Mouse (Mus musculus): Measurements from ENCODE around the gene Gm16181.
"Not testable (repeated sequence)": the region's sequence is repeated elsewhere in the genome, so short reads cannot be mapped to it uniquely, and the experiment has no call there.

Gm16181 gene

DNA sequence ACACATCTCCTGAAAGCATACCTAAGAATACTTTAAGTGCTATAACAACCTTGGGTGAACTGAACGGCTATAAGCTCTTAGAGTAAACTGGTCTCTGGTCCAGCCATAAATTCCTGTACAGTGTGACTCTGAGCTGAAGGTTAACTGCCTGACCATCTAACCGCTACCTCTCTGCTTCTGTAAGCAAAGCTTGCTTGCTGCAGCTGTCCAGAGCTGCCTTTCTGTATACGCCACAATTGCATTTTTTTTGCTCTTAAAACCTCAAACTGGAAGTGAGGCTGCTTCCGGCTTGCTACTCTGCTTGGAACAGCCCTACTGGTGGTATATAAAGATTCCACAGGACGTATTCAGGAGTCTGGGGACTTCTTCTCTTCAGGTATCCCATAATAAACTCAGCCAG is 12.0 kb downstream of the Gm16181 start:
- no peak for DNase-seq (ENCODE audit: extremely low spot score)

DNA sequence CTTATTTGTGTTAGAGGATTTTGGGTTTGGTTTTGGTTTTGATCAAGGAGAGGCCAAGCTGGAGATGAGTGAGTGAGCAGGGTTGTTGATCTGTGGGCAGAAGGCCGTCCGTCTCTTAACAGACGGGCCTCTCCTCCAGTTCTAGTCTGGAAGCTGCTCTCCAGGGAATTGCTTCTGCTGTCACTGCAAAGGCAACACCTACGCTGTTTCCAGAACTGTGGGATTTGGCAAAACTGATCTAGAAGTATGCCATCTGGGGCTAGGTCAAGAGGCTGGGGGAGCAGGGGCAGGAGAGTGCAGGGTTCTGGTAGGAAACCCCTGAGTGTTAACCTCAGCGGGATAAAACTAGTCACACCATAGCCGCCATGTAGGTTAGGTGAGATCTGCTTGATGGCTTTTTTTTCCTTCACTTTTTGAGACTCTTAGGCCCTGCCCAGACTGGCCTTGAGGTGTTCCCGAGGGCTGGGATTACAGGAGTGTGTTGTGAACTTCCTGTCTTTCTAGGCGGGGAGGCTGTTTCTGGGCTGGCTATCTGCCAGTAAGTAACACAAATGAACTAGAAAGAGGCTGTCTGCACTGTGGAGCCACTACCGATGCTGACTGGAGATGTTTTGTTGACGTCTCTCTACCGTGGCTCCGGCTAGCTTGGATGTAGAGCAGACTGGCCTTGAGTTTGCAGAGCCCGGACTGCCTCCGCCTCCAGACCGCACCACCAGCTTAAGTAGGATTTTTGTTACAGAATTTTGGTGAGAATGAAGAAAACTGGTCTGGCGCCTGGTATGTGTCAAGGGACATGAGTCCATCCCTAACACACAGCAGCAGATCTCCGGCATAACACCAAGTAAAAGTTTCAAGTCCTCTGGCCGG is 12.7 kb downstream of the Gm16181 start, which contains the start of gene Atp6v1g2:
Atp6v1g2 (plus strand) TSS at position 547 of the 867 bp plus-strand sequence.
- DNase-seq (ENCODE audit: extremely low spot score): no peak

DNA sequence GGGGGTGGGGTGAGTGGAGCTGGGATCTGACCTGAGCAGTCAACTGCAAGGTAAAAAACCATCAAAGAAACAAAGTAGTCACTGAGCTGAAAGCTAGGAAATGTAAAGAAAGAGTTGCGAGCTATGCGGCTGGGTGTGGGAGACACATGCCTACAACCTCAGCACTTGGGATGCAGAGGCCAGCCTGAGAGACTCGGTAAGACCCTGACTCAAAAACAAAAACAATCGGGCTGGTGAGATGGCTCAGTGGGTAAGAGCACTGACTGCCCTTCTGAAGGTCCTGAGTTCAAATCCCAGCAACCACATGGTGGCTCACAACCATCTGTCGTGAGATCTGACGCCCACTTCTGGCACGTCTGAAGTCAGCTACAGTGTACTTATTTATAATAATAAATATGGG is 13.5 kb downstream of the Gm16181 start:
- DNase-seq (ENCODE audit: extremely low spot score): not testable (repeated sequence)

DNA sequence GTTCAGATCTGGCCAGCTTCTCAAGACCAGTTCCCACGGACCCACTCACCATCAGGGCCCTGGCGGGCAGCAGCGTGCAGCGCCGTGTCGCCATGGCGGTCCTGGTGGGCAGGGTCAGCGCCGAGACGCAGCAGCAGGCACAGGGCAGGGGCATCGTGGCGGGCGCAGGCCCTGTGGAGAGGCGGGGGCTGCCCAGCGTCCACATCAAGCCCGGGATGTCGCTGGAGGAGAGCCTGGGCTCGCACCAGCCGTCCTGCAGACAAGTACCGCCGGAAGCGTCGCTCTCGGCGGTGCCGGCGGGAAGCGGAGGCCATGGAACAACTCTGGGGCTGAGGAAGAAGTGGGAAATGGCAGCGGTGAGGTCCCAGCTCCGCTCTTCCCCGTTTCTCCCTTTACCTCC is 14.3 kb downstream of the Gm16181 start:
- peak; percentile 71 for DNase-seq (ENCODE audit: extremely low spot score)

DNA sequence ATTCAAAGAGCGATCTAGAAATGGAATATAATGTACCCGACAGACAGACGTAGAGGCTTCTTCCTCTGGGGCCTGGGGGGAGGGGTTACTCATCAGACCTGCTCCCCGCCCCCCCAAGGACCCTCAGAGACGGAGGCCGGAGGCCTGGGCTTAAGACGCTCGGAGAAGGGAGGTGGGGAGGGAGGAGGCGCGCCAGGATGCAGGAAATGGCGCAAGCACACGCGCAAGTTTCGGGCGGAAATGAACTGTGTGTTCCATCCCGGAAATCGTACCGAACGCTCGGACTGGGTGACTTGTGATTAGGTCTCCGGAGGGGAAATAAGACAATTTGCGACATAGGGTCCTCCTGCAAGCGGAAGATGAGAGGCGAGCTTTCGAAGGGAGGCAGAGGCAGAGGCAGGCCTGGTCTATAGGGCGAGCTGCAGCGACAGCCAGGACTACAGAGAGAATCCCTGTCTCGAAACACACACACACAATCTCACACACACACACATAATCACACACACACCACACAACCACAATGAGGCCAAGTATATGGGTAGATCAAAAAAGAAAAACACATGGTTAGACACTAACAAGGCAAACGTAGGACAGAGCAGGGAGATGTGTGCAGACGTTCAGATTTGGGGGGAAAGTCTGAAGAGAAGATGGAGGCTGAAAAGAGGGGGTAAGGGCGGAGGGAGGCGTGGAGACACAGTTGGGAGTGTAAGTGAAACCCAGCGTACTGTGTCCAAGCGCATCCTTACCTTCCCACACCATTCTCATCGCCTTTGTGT is 15.2 kb downstream of the Gm16181 start, which contains the start of gene Nfkbil1:
Nfkbil1 (minus strand) TSS at position 179 of the 776 bp plus-strand sequence.
- peak; percentile 88 for DNase-seq (ENCODE audit: extremely low spot score)

DNA sequence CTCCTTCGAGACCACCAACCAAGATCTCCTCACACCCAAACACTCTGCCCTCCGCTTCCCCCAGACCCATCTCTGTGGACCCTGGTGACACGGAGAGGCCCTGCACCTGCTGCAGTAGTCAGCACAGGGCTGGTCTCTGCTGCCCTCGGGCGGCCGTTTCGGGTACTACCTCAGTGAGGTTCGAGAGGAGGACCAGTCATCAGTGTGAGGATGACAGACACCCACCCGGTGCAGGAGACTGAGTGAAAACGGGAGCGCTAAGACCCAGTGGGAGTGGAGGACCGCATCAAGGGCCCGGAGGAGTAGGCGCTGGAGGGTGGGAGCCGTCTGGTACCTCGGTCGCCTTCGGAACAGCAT is 15.7 kb downstream of the Gm16181 start:
- peak; percentile 98 for DNase-seq (ENCODE audit: extremely low spot score)

DNA sequence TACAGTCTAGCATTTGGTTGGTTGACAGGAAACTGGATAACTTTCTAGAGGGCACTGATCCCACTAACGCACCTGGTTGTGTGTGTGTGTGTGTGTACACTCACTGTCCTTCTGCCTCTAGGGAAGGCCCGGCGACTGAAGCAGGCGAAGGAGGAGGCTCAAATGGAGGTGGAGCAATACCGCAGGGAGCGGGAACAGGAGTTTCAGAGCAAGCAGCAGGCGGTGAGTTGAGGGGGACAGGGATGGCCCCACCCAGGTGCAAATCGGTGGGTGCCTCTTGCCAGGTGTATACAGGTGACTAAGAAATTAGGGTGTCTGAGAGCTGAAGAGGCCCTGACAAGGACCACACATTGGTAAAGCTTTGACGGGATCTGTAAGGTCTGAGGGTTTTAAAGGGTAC is 16.4 kb downstream of the Gm16181 start:
- no peak for DNase-seq (ENCODE audit: extremely low spot score)

DNA sequence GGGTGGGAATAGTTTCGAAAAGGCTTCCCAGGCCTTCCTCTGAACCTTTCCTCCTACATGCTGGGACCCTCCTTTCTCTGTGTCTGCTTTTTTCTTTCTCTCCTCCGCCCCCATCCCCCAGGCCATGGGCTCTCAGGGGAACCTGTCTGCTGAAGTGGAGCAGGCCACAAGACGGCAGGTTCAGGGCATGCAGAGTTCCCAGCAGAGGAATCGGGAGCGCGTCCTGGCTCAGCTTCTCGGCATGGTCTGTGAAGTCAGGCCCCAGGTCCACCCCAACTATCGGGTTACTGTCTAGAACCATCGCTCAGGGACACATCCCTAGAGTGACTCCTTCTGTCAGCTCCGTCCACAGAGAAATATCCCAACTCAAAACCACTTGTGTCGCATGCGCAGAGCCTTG is 16.9 kb downstream of the Gm16181 start:
- DNase-seq (ENCODE audit: extremely low spot score): no peak

DNA sequence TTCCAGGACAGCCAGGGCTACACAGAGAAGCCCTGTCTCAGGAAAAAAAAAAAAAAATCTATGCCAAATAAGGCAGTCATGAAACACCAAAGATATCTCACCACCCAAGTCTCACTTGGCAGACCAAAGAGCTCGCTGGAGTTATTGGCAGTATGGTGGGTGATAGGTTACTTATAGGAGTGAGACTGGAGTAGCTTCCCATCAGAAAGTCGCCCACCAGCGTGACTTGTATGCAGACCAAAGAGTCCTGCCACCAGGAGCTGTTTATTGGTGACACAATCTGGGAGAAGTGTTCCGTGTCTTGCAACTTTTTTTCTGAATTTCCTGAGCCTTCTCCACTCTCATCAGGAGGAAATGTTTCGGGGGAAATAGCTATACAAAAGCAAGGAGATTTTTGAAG is 19.1 kb downstream of the Gm16181 start:
- DNase-seq (ENCODE audit: extremely low spot score): no peak

DNA sequence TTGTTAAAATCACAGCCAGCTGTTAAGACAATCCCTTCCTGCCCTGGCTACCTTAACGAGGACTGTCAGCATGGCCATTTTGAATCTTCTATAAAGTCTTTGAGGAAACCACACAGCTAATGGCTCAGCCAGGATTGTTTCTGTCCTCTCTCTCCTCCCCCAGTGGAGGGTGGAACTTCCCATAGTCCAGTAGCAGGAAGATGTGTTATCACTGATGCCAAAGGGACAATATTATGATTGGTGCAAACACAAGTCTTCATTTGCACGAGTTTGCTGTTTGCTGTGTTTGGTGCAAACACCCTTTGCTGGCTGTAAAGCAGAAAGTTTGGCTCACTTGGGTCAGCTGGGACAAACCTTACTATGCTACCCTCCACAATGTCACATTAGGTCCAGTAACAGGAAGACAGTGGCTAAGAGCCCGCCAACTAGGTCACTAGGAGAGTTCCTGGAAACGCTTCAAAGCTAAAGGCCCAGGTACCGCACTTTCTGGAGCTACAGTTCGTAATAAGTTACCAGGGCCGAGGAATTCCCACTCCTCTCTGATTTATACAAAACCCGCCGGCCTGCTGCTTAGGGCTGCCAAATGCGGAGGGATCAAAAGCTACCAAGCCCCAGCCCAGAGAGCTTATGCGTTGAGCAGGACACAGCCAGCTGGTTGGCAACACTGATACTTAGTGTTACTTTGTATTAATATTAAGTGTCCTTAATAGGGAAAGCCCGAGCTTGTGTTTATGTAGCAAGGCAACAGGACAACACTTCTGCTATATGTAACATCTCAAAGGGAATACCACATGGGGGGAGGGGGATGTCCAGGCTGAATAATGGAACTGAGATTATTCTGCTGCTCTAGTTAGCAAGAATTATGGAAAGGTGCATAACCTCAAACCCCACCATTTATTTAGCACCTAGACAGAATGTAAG is 20.0 kb downstream of the Gm16181 start:
- DNase-seq (ENCODE audit: extremely low spot score): no peak

DNA sequence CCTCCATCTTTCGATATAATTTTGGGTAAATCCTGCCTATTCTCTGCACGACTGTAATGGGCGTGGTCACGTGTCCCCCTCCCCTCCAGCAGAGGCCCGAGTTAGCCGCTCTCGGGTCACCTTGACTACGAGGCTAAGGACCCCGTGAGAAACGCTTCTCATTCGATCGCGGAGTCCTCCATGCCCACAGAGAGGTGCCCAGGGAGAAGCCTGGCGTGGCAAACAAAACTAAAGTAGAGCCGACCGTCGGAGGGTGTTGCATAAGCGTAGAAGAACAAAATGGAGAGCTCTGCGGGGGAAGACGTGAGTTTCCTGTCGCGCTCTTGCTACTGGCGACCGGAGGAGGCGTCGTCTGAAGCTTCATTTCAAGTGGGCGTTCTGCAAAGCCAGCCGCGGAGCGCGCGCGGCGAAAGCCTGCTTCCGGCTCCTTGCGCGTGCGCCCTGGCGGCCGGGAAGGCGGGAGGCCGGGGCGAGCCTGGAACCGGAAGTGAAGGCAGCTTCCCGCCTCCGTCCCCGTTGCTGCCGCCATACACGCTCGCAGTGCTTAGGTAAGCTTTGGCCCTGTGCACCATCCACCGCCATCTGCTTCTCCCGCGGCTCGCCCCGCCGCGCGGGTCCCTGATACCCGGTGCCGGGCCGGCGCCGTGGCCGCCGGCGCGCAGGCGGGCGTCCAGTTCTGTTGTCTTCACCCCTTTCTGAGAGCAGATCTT is 20.8 kb downstream of the Gm16181 start, which contains the start of gene Ddx39b:
Ddx39b (plus strand) TSS at position 442 of the 710 bp plus-strand sequence.
- DNase-seq (ENCODE audit: extremely low spot score): peak; percentile 97

DNA sequence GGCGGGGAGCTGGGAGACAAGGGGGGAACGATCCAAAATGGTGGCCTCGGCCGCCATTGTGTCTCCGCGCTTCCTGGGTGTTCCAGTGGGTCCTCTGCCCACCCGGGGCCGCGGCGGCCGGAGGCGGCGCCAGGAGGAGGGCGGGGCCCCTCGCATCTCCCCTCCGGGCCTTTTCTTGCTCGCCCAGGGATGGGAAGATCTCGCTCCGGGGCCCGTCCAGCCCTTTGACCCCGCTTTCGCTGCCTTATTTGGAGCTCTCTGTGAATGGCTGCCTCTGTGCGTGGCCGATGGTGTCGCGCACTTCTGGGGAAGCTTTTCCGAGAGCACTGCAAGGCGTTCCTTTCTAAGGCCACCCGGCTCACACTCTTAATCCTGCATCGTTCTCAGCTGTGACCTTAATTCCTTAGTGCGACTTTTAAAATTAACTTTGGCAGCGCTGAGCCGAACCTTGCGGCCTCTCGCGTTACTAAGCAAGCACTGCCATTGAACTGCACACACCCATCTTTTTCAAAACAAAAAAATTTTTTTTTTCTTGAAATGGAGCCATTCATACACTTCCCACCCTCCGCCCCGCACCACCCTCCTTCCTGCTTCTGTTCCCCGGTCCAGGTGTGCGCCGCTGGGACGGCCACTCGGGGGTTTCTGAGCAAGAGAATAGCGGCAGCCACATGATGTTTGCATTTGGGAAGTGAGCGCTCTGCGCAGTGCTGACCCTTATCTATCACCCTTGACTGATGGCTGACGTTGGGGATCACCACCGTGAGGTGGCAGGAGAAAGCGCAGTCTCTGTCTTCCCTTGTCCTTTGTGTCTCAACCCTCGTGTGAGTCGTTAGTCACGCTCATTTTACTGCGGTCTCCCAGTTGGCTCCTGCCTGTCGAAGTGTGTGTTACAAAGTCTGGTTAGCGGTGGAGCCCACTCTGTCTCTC is 21.6 kb downstream of the Gm16181 start:
- peak; percentile 68 for DNase-seq (ENCODE audit: extremely low spot score)

DNA sequence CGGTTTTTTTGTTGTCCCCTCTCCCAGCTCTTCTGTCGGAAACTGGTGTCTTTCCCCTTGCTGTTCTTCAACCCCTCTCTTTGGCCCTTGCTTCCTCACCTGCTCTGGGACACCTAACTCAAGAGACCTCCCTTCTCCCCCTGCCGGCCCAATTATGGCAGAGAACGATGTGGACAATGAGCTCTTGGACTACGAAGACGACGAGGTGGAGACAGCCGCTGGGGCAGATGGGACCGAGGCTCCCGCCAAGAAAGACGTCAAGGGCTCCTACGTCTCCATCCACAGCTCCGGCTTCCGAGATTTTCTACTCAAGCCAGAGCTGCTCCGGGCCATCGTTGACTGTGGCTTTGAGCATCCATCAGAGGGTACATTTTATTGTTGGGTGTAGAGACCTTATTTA is 22.5 kb downstream of the Gm16181 start:
- peak; percentile 61 for DNase-seq (ENCODE audit: extremely low spot score)

DNA sequence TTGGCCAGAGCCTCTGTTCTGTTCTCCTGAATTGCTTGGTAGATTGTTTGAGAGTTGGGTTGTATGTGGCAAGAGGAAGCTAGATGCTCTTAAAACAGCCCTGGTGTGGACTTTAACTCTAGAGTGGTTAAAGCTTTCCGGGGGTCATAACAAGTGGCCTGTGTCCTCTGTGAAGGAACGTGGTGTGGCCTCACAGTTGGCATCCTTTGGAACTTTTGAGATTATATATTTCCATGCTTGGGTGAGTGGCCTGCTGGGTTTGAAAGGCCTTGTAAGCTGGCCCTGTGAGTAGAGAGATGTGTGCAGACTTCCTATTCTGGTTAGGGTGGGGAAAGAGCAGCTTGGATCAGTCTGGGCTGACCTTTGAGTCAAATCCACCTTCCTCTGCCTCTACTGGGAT is 24.4 kb downstream of the Gm16181 start:
- DNase-seq (ENCODE audit: extremely low spot score): no peak

DNA sequence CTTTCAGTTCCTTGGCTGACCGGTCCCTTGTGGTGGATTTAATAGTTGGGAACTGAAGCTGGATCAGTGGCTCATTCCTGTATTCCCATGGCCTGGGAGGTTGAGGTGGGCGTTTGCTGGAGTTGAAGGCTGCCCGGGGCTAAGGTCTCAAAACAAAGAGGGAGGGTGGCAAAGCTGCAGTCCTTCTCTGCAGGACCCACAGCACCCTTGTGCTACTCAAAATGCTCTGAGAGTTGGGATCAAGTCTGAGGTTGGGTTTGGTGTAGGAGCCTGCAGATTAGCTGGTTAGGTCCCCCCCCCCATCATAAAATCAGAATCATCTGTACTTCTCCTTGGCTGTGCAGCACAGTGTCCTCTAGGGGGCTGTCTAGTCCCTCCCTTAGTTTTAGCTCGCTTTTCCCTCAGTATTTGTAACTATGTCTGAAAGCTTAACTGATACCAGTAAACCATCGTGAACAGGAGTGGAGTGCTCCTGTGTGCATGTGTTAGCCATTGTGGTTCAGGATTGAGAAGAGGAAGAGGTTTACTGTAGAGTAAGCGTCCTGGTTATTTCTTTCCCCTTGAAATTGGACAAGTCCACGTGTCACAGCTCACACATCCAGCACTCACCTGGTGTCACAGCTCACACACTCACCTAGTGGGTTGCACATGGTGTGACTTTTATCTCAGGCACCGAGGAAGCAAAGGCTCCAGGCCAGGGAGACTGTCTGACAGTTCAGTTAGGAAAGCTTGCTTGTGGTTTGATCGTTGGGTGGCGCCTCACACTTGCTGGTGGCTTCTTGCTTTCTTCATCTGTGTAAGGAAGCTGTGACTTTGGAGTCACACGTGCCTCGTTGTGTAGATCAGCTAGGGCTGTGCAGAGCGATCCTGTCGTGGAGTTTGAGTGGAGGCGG is 25.3 kb downstream of the Gm16181 start:
- no peak for DNase-seq (ENCODE audit: extremely low spot score)

DNA sequence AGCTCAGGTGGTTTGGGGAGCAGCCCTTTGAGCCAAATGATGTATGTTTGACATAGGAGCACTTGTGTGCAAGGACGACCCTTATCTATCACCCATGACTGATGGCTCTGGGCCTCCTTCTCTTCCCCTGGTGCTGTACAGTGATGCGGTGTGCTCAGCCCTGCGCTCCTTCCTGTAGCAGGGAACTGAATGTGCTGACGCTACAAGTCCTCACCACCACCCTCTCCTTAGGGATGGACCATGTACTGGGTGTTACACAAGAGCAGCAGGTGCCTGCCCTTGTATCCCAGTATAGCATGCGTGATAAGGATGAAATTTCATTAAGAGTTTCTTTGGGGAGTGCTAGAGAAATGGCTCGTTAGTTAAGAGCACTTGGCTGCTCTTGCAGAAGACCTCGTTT is 26.5 kb downstream of the Gm16181 start:
- no peak for DNase-seq (ENCODE audit: extremely low spot score)

DNA sequence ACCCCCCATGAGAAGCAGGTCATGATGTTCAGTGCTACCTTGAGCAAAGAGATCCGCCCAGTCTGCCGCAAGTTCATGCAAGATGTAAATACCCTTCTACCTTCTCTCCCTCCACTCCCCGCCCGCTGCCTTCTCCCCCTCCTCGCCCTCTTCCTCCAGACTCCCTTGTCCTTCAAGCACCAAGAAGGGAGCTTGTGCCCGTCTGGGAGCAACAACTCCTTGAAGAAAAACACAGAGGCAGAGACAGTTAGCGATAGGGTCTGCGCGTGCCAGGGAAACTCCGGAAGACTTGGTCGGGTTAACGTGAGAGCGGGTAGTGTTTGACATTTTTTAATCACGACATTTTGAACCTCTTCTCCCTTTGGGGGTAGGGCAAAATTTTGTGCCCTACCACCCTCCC is 28.4 kb downstream of the Gm16181 start:
- no peak for DNase-seq (ENCODE audit: extremely low spot score)

DNA sequence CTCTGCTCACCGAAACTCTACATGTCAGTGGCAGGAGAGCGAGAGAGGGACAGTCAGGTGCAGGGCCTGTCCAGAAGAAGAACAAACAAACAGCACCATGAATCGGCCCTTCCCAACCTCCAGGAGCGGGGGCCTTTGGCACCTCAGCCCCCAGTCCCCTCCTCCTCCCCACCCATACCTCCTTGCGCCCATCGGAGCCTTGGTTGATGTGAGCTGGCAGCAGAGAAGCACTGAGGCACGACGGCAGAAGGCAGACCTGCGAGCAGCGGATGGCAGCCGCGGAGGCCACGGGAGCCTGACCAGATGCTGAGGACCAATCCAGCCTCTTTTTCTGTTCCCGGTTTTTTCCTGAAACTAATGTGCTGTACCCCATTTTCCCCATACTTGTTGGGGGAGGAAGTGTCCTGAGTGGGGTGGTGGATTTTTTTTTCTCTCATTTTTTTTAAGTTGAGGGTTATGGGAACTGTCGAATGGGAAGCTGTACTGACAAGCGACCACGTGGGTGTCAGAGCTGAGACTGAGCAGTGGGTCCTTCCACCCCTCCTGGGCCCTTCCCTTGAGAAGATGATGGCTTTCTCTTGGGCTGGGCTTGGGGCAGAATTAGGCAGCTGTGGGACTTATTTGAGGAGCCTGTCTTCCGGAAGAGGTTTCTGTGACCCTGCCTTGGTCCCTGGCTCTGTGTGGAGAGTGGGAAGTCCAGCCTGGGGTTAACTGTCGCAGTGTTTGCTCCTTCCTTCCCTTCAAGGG is 29.0 kb downstream of the Gm16181 start:
- DNase-seq (ENCODE audit: extremely low spot score): no peak

Data from embryo, embryonic 9.5 days (tissue).